Comparison of ENCODE assay signal across 7 mouse cellular contexts in genomic region chr11:115534759-115535371, GRCm38 (mm10). TPM values are rescaled to one million over a fixed set of nuclear protein-coding genes. Genes with fewer than 3 reads are reported as not detected.
DNase-seq lines count a peak whose midpoint lies in the region; ATAC-seq and TF ChIP-seq lines count a peak whose summit lies in the region.

No protein-coding gene starts in this region.

- no peak for TF ChIP-seq POLR2A in thymus, adult 2 months (IDR thresholded peaks at IDR 0.05; ENCODE audit: control insufficient read depth, extremely low read depth, insufficient read depth, low read length, poor library complexity)

- peak overlapping the region; percentile 81 for H3K27ac ChIP-seq in thymus, adult 2 months (ENCODE audit: control insufficient read depth, insufficient read depth, low read length)
- peak overlapping the region; percentile 99 for H3K27ac ChIP-seq in forebrain, embryonic 10.5 days
- peak overlapping the region; percentile 100 for H3K27ac ChIP-seq in liver, embryonic 12.5 days

- H3K27me3 ChIP-seq in thymus, adult 2 months (ENCODE audit: control insufficient read depth, insufficient read depth, low read length): no peaks in the 10 kb centered on the region
- no peaks in the 10 kb centered on the region for H3K27me3 ChIP-seq in forebrain, embryonic 10.5 days (ENCODE audit: poor library complexity, severe bottlenecking)
- H3K27me3 ChIP-seq in liver, embryonic 12.5 days (replicated peaks): no peaks in the 10 kb centered on the region

- no peak for DNase-seq in thymus, adult 2 months
- DNase-seq in thymus, postnatal 36 days: no peak
- no peak for DNase-seq in forebrain, embryonic 10.5 days (ENCODE audit: extremely low spot score, low spot score)
- DNase-seq in adrenal gland, postnatal 14 days: no peak
- no peak for DNase-seq in right cerebral cortex, adult 18-20 months
- no peak for DNase-seq in adrenal gland, postnatal 4 days (ENCODE audit: low spot score in 2 of 2)

- peak overlapping the region; percentile 86 for H3K4me2 ChIP-seq in liver, embryonic 12.5 days

- TF ChIP-seq CTCF in thymus, adult 2 months (IDR thresholded peaks at IDR 0.05; ENCODE audit: borderline replicate concordance, control insufficient read depth, extremely low read depth, insufficient read depth, low read length, poor library complexity): no peak

- peak overlapping the region; percentile 99 for H3K4me3 ChIP-seq in thymus, adult 2 months (ENCODE audit: control insufficient read depth, insufficient read depth, low read length)
- peak overlapping the region; percentile 99 for H3K4me3 ChIP-seq in forebrain, embryonic 10.5 days
- peak overlapping the region; percentile 96 for H3K4me3 ChIP-seq in liver, embryonic 12.5 days

- peak overlapping the region; percentile 99 for H3K9ac ChIP-seq in liver, embryonic 12.5 days

- peaks cover 36% of the 10 kb centered on the region for H3K36me3 ChIP-seq in thymus, adult 2 months (ENCODE audit: control insufficient read depth, insufficient read depth, low read length)
- peaks cover 49% of the 10 kb centered on the region for H3K36me3 ChIP-seq in forebrain, embryonic 10.5 days (replicated peaks)
- peaks cover 49% of the 10 kb centered on the region for H3K36me3 ChIP-seq in liver, embryonic 12.5 days

- under 1% methylated on average over 11 of the region's 11 CpGs for WGBS in thymus, adult 2 months
- 12% methylated on average over 11 of the region's 11 CpGs for WGBS in forebrain, embryonic 10.5 days
- 8% methylated on average over 11 of the region's 11 CpGs for WGBS in liver, embryonic 12.5 days (ENCODE audit: insufficient replicate concordance)

- no peaks in the 10 kb centered on the region for H3K9me3 ChIP-seq in forebrain, embryonic 10.5 days
- no peaks in the 10 kb centered on the region for H3K9me3 ChIP-seq in liver, embryonic 12.5 days (replicated peaks)

- peaks cover 7% of the 10 kb centered on the region for H3K4me1 ChIP-seq in thymus, adult 2 months (replicated peaks; ENCODE audit: control insufficient read depth, insufficient read depth, low read length)
- peaks cover 27% of the 10 kb centered on the region for H3K4me1 ChIP-seq in forebrain, embryonic 10.5 days
- peaks cover 38% of the 10 kb centered on the region for H3K4me1 ChIP-seq in liver, embryonic 12.5 days

- ATAC-seq in liver, embryonic 12.5 days: no peak

RNA-seq across cellular contexts. Expression of gene Sumo2, which starts 1.2 kb away (rescaled TPM):
- 102 and 105 TPM in 2 replicates for polyA plus RNA-seq in thymus, adult 2 months (2012; rRNA removed)
- polyA plus RNA-seq in forebrain, embryonic 10.5 days (2016; fragmentation: Nextera tagmentation; extraction: Ambion mirVana): 1,497 and 1,498 TPM in 2 replicates
- polyA plus RNA-seq in liver, embryonic 12.5 days (2016; fragmentation: Nextera tagmentation; extraction: Ambion mirVana): 574 and 585 TPM in 2 replicates
- 262 and 272 TPM in 2 replicates for total RNA-seq in adrenal gland, postnatal 14 days (2021)
- total RNA-seq in adrenal gland, postnatal 4 days (2021): 100 to 1,000 TPM; 361 to 374 TPM

RNA-seq across cellular contexts. Expression of gene Jpt1, which starts 20.7 kb away (rescaled TPM):
- polyA plus RNA-seq in thymus, adult 2 months (2012; rRNA removed): 654 and 686 TPM in 2 replicates
- polyA plus RNA-seq in forebrain, embryonic 10.5 days (2016; fragmentation: Nextera tagmentation; extraction: Ambion mirVana): 719 and 771 TPM in 2 replicates
- 307 and 318 TPM in 2 replicates for polyA plus RNA-seq in liver, embryonic 12.5 days (2016; fragmentation: Nextera tagmentation; extraction: Ambion mirVana)
- total RNA-seq in adrenal gland, postnatal 14 days (2021): 99.8 and 101 TPM in 2 replicates
- 100 to 1,000 TPM; 149 to 164 TPM for total RNA-seq in adrenal gland, postnatal 4 days (2021)

RNA-seq across cellular contexts. Expression of gene Nup85, which starts 29.4 kb away (rescaled TPM):
- polyA plus RNA-seq in thymus, adult 2 months (2012; rRNA removed): 114 and 136 TPM in 2 replicates
- 281 and 299 TPM in 2 replicates for polyA plus RNA-seq in forebrain, embryonic 10.5 days (2016; fragmentation: Nextera tagmentation; extraction: Ambion mirVana)
- polyA plus RNA-seq in liver, embryonic 12.5 days (2016; fragmentation: Nextera tagmentation; extraction: Ambion mirVana): 202 and 216 TPM in 2 replicates
- total RNA-seq in adrenal gland, postnatal 14 days (2021): 40.7 and 52.8 TPM in 2 replicates
- 10 to 100 TPM; 68.9 to 73.6 TPM for total RNA-seq in adrenal gland, postnatal 4 days (2021)

RNA-seq across cellular contexts. Expression of gene Nt5c, which starts 43.2 kb away (rescaled TPM):
- 122 and 145 TPM in 2 replicates for polyA plus RNA-seq in thymus, adult 2 months (2012; rRNA removed)
- 93.2 and 94.5 TPM in 2 replicates for polyA plus RNA-seq in forebrain, embryonic 10.5 days (2016; fragmentation: Nextera tagmentation; extraction: Ambion mirVana)
- polyA plus RNA-seq in liver, embryonic 12.5 days (2016; fragmentation: Nextera tagmentation; extraction: Ambion mirVana): 68.4 and 69.0 TPM in 2 replicates
- total RNA-seq in adrenal gland, postnatal 14 days (2021): 73.8 and 89.8 TPM in 2 replicates
- total RNA-seq in adrenal gland, postnatal 4 days (2021): 100 to 1,000 TPM in 1 of 2 experiments, 10 to 100 TPM in 1; 91.6 to 113 TPM

RNA-seq across cellular contexts. Expression of gene Armc7, which starts 59.4 kb away (rescaled TPM):
- 86.1 and 91.3 TPM in 2 replicates for polyA plus RNA-seq in thymus, adult 2 months (2012; rRNA removed)
- 8.1 and 8.2 TPM in 2 replicates for polyA plus RNA-seq in forebrain, embryonic 10.5 days (2016; fragmentation: Nextera tagmentation; extraction: Ambion mirVana)
- 4.0 and 4.2 TPM in 2 replicates for polyA plus RNA-seq in liver, embryonic 12.5 days (2016; fragmentation: Nextera tagmentation; extraction: Ambion mirVana)
- total RNA-seq in adrenal gland, postnatal 14 days (2021): 6.9 and 9.1 TPM in 2 replicates
- 1 to 10 TPM; 7.6 to 8.5 TPM for total RNA-seq in adrenal gland, postnatal 4 days (2021)
